Mouse (Mus musculus): ENCODE data around the gene Adam10. TPM values are rescaled to one million over a fixed set of nuclear protein-coding genes. Genes with fewer than 3 reads are reported as not detected.
A peak's percentile ranks its signal among the peaks of the same experiment; 100 is the strongest.

Adam10 gene
- polyA plus RNA-seq, 1 experiment from 2014 or later, result 53.4 TPM

DNA sequence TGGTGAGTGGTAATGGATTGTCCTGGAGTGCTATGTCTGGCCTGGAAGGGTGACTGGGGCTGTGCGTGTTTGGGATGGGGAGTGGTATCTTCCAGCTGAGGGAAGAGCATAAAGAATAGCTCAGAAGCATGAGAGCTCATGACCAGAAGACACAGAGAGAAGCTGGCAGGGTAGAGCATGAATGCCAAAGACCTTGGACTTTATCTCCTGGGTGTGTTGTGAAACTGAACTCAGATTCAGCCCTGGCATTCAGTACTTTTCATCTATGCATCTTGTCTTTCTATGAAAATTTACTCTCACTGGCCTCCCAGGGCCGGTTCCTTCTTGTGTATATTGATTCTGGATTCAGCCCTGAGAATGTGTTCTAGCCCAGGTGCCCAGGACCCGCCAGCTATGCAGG, 145.3 kb downstream of the Adam10 start:
- WGBS, result 64% methylated on average over 3 of the region's 3 CpGs
- H3K4me1 ChIP-seq (ENCODE audit: control insufficient read depth, insufficient read depth, low read length), result no peaks in the 10 kb centered on the region

DNA sequence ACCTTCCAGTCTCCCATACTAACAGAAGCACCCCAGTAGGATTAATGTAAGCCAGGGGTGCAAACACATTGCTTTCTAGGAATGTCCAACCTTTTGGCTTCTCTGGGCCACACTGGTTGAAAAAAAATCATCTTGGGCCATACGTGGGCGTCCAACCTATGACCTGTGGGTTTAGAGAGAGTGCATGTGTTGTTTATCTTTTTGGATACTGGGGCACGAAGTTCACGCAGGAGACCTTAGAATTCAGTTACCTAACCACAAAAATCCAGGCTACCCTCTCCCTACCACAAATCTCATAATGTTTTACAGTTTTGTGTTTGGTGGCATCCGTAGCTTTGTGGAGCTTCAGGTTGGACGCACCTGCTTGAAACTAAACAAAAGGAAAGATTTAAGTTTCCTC, 149.1 kb downstream of the Adam10 start:
- H3K4me3 ChIP-seq (ENCODE audit: low read length), result no peak overlapping the region
- no peaks in the 10 kb centered on the region for H3K36me3 ChIP-seq (ENCODE audit: control insufficient read depth, insufficient read depth, low read length)
- no peaks in the 10 kb centered on the region for H3K9me3 ChIP-seq (ENCODE audit: control insufficient read depth, low read length)
- ATAC-seq, result no peak
- no peaks in the 10 kb centered on the region for H3K27me3 ChIP-seq (replicated peaks; ENCODE audit: control insufficient read depth, insufficient read depth, low read length)
- no peak overlapping the region for H3K27ac ChIP-seq (ENCODE audit: low read length)
- H3K4me1 ChIP-seq (ENCODE audit: control insufficient read depth, insufficient read depth, low read length), result no peaks in the 10 kb centered on the region
- no peak overlapping the region for H3K9ac ChIP-seq (ENCODE audit: low read depth, low read length)
- WGBS, result 63% methylated on average over 6 of the region's 6 CpGs
- H3K4me2 ChIP-seq (ENCODE audit: low read depth, low read length), result no peak overlapping the region

More for the DNA sequence above, 145.3 kb downstream of the Adam10 start:
- H3K4me2 ChIP-seq (ENCODE audit: low read depth, low read length), result no peak overlapping the region
- H3K9me3 ChIP-seq (ENCODE audit: control insufficient read depth, low read length), result no peaks in the 10 kb centered on the region
- no peak overlapping the region for H3K9ac ChIP-seq (ENCODE audit: low read depth, low read length)
- ATAC-seq, result peak; percentile 71
- no peak overlapping the region for H3K27ac ChIP-seq (ENCODE audit: low read length)
- H3K4me3 ChIP-seq (ENCODE audit: low read length), result no peak overlapping the region
- H3K27me3 ChIP-seq (replicated peaks; ENCODE audit: control insufficient read depth, insufficient read depth, low read length), result no peaks in the 10 kb centered on the region
- H3K36me3 ChIP-seq (ENCODE audit: control insufficient read depth, insufficient read depth, low read length), result no peaks in the 10 kb centered on the region

Small RNA genes lying within 50 kb of the gene (microRNA-seq; reads per million reads assigned to microRNA genes)
- gene Gm25149, result not detected

Other genes with a start within 250 kb of the Adam10 start
- gene Rnf111, start 175.3 kb upstream of the Adam10 start, polyA plus RNA-seq (2015; fragmentation: Nextera tagmentation; extraction: Ambion mirVana), result 17.7 and 18.9 TPM in 2 replicates
- gene Sltm, start 136.2 kb upstream of the Adam10 start, polyA plus RNA-seq (2015; fragmentation: Nextera tagmentation; extraction: Ambion mirVana), result 39.9 and 44.1 TPM in 2 replicates
- gene Gm10642, start 22.7 kb upstream of the Adam10 start, polyA plus RNA-seq (2015; fragmentation: Nextera tagmentation; extraction: Ambion mirVana), result 0.17 and 0.56 TPM in 2 replicates
- gene Mindy2, start 21.8 kb upstream of the Adam10 start, polyA plus RNA-seq (2015; fragmentation: Nextera tagmentation; extraction: Ambion mirVana), result 6.2 and 7.5 TPM in 2 replicates

All from intestine, embryonic 16.5 days (tissue).